Mouse (Mus musculus): ENCODE measurements around the gene Bnipl.

DNA sequence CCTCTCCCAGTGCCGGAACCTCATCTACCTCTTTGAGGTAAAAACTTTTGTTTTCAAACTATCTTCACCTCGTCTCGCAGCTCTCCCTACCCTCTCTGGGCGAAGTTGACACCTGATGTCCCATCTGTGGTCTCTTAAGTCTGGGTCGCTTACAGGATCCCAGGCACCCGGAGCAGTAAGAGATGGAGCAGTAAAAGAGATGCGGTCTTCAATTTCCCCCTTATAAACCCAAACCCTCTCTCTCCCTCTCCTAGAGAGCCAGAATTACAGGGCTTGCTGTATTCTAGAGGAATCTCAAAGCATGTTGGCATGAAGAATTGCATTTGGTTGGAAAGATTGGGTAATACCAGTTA, 32.6 kb upstream of the Bnipl start:
- TF ChIP-seq CTCF (conservative IDR thresholded peaks at IDR 0.05; ENCODE audit: low read length) (no peak), POU5F1 (IDR thresholded peaks at IDR 0.05; ENCODE audit: borderline replicate concordance, low read length) (no peak), NANOG (IDR thresholded peaks at IDR 0.05; ENCODE audit: borderline replicate concordance, low read length) (no peak)
